Mouse (Mus musculus): ENCODE measurements around the gene Nif3l1.

Nif3l1 gene

DNA sequence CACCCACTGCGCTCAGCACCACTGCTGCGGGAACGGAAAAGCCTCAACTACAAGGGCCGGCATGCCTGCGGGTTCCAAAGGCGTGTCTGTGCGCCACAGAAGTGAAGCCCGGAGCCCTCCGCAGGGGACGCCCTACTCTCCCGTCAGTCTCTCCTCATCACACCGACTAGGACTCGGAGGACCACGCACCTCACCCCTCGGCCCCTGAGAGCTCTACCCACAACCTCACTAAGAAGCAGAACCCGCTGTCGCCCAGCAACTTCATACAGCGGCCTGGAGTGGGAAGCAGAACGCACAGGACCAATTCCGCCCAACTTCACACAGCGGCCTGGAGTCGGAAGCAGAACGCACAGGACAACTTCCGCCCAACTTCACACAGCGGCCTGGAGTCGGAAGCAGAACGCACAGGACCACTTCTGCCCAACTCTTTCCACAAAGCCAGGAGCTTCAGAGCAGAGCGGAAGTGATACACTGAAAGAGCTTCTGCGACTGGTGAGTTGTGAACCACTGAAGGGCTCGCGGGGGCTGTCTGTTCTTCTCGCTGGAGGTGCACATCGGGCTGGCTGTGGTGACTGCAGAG lies at the start of gene Nif3l1, which contains the start of gene Ppil3:
Nif3l1 (plus strand) TSS at position 9 of the 580 bp plus-strand sequence.
Ppil3 (minus strand) TSS at position 344 of the 580 bp plus-strand sequence.
- peak; percentile 83 for DNase-seq (ENCODE audit: low spot score)

DNA sequence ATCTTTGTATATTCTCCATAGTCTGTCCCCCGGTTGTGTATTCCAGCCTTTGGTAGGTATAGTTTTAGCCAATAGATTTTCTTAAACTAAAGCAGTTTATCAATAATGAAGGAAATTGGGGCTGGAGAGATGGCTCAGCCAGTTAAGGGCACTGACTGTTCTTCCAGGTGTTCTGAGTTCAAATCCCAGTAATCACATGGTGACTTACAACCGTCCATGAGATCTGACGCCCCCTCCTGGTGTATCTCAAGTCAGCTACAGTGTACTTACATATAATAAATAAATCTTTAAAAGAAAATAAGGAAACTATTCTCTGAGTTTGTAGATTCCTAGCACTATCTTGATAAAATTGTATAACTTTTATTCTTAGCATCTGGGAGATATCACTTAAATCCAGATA lies 49.6 kb upstream of the Nif3l1 start:
- DNase-seq (ENCODE audit: low spot score), result no peak

DNA sequence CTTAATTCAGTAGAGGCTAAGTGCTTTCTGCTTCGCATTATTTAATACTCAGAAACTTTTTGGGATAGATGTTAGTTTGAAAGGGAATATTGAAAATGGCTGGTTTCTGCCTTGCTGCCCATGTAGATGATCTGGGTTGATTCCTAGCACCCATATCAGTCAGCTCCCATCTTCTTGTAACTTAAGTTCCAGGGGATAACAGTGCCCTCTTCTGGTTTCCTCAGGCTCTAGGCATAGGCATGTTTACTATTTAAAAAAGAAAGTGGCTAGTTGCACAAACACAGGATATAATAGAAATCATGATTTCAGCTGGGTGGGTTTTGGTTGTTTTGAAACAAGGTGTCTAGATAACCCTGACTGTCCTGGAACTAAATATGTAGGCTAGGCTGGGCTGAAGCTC lies 48.8 kb upstream of the Nif3l1 start:
- no peak for DNase-seq (ENCODE audit: low spot score)

DNA sequence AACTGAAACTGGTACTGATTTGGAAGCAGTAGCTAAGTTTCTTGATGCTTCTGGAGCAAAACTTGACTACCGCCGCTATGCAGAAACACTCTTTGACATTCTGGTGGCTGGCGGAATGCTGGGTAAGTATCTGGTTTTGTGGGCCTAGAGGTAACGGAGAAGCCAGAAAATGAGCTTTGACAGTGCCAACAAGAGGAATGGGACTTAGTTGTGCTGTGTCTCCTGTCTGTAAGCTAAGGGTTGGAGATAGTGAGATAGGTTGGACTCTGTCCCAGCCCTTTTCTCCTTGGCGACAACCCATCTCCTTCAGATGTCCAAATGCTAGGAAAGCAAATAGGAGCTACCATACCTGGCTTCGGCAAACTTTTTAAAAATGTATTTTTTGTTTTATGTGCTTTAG lies 47.2 kb upstream of the Nif3l1 start:
- no peak for DNase-seq (ENCODE audit: low spot score)

DNA sequence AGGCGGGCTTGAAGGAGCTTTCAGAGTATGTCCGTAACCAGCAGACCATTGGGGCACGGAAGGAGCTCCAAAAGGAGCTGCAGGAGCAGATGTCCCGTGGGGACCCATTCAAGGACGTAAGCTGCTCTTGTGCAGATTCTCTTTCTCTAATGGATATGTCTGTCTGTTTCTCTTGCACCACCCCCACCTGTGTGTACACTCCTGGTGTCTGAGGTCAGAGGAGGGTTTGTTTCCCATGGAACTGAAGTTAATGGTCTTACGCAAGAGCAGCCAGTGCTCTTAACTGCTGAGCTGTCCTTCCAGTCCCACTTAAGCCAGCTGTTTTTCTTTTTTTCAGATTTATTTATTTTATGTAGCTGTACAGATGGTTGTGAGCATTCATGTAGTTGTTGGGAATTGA lies 43.6 kb upstream of the Nif3l1 start:
- DNase-seq (ENCODE audit: low spot score), result no peak

DNA sequence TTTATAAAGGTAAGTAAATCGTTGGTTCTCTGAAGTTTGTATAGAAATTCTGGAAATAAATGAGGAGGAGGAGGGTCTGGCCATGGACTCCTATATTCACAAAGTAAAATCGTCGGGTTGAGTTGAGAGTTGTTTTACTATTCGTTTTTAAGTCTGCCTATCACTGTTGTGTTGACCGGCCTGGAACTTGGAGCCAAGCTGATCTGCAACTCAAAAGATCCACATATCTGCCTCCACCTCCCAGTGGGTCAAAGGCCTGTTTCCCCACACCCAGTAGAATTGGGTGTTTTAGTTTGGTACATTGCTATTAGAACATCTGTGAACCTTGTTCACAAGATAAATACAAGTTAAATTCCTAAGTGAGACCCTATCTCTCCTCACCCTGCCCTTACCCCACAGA lies 41.2 kb upstream of the Nif3l1 start:
- DNase-seq (ENCODE audit: low spot score), result no peak

DNA sequence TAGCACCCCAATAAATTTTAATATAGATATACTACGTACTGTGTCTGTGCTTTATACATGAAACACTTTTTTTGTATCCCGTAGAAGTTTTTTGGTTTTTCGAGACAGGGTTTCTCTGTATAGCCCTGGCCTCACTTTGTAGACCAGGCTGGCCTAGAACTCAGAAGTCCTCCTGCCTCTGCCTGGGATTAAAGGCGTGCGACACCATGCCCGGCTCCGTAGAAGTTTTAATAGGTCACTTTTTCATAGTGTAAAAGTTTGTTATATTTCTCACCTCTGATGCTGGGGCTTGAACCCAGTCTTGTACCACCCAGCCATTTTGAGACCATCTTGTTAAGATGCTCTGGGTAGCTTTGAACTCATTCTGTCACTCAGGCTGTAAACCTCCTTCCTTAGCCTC lies 37.6 kb upstream of the Nif3l1 start:
- no peak for DNase-seq (ENCODE audit: low spot score)

DNA sequence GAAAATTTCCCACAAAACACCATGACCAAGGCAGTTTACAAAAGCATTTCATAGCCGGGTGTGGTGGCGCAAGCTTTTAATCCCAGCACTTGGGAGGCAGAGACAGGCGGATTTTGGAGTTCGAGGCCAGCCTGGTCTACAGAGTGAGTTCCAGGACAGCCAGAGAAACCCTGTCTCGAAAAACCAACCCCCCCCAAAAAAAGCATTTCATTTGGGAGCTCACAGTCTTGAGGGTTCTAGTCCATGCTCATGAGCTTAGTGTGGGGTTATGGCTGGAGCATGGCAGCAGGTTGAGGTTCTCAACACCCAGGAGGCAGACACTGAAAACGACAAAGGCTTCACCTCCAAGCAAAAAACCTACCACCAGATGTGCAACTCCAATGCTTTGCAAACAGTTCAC lies 36.8 kb upstream of the Nif3l1 start:
- DNase-seq (ENCODE audit: low spot score), result no peak

DNA sequence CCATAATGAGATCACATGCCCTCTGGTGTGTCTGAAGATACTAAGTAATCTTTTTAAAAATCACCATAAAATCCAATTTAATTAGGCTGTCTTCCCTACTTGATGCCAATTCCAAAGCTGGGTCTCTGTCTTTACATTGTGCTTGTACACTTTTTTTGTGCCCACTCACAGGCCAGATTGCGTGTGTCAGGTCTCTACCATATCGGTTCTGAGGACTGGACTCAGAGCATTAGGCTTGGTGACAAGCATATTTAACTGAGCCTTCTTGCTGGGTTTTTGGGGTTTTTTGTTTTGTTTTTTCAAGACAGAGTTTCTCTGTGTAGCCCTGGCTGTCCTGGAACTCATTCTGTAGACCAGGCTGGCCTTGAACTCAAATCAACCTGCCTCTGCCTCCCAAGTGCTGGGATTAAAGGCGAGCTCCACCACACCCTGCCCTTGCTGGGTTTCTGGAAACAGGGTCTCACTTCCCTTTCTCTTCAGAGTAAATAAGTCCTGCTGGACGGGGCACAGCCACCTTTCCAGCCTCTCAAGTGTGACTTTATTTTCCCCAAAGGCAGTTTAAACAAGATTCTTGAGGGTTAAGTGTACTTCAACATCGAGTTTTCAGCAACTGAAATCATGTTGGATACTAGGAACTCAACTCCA lies 35.3 kb upstream of the Nif3l1 start:
- no peak for DNase-seq (ENCODE audit: low spot score)

DNA sequence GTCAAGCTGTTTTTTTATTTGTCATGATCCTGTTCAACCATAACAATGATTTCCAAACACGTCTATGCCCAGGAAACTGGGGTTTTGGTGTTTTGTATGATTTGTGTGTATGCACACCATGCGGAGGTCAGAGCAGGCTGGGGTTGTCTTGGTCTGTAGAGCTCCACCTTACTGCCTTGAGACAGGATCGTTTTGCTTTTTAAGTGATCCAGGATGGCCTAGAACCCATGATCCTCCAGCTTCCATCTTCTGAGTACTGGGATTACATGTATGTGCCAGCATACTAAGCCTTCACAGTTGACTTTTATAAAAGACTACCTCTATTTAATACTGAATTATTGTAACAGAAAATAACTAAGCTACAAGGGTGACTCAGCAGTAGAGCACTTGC lies 34.8 kb upstream of the Nif3l1 start:
- DNase-seq (ENCODE audit: low spot score), result no peak

DNA sequence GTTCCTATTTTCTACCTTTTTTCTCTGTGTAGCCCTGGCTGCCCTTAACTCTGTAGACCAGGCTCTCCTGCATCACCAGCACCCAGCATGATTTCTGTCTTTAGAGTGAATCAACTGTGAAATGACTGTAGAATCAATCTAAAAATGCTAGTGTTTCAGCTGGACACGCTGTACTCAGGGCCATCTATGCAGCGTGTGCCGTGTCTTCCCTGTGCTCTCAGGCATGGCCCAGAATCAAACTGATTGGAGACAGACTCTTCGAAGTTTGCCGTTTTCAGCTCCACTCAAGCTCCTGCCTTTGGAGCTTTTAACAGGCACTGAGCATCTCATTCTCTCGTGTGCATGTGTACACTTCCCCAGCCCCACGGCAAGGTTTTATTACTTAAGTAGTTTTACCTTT lies 34.2 kb upstream of the Nif3l1 start:
- no peak for DNase-seq (ENCODE audit: low spot score)

DNA sequence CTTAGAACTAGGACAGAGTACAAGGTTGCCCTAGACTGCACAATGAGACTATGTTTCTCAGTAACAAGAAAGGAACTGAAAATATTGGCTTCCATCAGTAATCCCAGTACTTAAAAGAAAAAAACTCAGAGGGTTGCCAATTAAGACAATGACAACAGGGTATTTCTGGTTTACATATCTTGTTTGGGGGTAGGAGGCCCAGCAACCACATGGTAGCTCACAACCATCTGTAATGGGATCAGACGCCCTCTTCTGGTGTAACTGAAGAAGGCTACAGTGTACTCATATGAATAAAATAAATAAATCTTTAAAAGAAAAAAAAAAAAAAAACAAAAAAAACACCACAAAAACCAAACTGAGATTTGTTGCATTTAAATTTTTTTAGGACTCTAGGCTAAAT lies 29.5 kb upstream of the Nif3l1 start:
- DNase-seq (ENCODE audit: low spot score), result no peak

DNA sequence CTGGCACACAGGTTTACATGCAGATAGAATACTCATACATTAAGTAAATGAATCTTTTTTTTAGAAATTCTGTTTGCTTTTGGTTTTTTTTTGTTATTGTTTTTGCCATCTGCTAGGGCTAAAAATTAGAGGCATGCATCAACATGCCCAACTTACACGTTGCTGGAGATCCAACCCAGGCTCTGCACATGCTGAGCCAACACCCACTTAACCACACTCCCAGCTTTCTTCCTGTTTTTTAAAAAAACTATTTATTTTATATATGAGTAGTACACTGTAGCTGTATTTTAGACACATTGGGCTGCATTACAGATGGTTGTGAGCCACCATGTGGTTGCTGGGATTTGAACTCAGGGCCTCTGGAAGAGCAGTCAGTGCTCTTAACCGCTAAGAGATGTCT lies 28.9 kb upstream of the Nif3l1 start:
- DNase-seq (ENCODE audit: low spot score), result no peak

DNA sequence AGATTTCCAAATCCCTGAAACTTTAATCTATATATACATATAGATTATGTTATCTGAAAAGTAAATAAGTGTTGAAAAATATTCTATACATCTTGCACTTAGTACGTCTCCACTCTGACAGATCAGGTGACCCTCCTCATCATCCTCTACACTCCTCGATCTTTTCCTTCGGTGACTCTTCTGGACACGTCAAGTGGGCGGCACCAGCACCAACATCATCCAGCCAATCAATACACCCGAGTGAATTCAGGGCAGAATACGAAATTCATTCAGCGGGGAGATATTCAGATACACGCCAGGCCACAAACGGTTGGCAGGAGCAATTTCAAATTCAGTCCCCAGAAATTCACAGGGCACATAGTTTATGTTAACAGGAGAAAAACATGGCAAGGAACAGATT lies 24.9 kb upstream of the Nif3l1 start:
- no peak for DNase-seq (ENCODE audit: low spot score)

DNA sequence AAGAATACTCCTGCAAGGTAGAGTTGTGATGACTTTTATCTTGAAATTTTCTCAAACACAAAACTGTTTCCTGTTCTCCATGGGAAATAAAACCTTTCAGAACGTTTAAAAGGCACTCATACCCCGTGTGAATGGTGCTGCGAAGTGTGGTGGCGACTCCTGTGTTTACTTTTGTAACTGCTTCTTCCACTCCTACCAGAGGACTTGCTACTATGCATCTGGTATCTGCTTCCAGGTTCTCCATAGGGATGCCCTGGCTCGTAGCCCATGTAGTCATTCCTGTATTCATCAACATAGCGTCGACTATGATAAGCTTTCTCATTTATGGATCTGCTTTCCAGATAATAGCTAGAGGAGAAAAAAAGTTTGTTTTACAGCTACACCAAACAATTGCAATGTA lies 24.0 kb upstream of the Nif3l1 start:
- no peak for DNase-seq (ENCODE audit: low spot score)

DNA sequence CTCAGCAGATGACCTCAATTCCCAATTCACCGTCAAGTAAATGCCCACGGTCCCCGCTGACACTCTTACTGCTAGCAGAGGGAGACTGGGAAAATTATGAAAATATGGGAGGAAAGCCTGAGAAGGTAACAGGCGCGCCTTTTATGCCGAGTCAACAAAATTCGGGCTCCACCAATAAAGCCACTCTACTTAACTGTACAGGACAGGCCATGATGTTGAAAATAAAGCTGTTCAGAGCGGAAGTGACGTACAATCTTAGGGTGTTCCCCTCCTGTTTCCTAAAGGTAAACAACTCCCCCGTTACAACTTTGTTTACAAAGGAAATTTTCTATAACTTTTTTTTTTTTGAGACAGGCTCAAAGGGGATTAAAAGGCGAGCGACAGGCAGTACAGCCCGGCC lies 22.1 kb upstream of the Nif3l1 start:
- peak; percentile 74 for DNase-seq (ENCODE audit: low spot score)

DNA sequence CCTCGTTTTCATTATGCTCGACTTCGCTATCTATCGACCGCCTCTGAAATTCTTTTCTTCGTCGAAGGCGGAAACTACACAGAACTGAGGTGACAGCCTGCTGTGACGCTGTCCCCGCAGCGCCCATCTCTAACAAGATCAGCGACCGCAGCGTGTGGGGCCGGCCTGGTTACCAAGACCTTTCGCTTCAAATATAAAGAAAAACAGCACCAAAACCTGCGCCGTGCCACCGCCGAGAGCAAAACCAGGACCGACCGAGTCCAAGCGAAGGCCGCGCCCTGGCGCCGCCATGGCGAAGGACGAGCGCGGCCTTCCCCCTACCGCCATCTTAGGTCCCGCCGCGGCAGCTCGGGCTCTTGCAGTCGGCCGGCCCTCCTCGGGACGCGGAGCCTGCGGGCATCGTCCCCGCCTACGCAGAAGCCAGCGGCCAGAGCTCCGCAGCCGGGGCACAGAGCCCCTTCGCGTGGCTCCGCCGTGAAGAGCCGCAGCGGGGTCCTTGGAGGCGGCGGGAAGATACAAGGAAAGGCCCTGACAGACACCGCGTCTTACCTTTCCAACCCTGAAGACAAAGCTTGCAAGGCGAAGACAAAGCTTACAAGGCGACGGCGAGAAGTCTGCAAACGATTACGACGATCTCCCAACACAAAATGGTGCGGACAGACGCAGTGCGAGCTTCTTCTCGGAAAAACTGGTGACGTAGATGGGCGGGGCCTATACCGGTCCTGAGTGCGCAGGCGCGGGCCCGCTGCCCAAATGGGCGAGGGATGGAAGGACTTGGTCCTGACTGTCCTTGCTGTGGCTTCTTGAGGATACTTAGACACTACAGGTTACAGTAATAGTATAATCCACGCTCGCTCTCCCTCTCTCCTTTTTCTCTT lies 21.3 kb upstream of the Nif3l1 start, which contains the start of gene Clk1:
Clk1 (minus strand) TSS at position 696 of the 878 bp plus-strand sequence.
- DNase-seq (ENCODE audit: low spot score), result peak; percentile 98

DNA sequence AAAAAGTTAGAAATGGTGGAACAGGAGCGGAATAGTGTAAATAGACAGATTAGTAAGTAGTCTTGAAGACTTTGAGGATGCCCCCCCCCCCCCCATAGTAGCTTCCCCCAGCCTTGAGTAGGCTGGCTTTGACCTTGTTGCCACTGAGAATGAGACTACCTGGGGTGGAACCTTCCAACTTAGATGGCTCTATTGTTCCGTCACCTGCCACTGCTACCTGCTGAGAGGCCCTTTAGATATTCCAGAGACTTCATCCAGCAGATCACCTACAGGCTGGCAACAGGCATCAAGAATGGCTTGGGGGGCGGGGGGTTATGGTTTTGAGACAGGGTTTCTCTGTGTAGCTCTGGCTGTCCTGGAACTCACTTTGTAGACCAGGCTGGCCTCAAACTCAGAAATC lies 20.4 kb upstream of the Nif3l1 start:
- no peak for DNase-seq (ENCODE audit: low spot score)

DNA sequence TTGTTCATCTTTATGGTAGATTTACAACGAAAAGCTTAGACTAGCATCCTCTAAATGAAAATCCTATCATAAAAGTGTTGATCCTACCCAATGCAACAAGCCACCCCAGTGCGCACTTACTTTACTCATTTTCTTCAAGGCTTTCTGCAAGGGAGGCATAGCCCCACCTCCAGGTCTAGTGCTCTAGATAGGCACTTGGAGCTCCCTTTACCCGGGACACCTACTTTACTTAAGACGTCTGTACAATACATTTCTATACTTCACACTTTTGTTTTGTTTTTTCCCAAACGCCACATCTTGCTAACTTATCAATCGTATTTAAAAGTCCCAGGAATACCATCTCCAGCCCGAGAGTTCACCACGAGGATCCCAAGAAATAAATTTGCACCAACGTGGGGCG lies 260 bp upstream of the Nif3l1 start:
- no peak for DNase-seq (ENCODE audit: low spot score)

DNA sequence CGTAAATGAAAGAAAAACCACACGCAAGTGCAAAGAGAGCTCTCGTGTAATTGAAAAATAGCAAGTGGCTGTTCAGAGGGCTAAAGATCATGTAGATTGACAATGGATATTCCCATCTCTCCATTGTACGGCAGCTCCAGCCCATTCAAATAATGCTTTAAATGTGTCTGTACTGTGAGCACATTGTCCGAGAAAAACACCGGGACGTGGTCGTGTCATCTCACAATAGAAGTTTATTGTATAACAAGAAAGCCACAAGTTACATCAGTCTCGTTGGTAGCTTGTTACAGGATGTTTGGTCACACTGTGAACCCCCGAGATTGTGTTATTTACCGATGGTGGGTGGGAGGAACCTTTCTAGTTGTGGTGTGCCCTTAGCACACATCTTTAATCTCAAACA lies 910 bp downstream of the Nif3l1 start:
- DNase-seq (ENCODE audit: low spot score), result no peak

DNA sequence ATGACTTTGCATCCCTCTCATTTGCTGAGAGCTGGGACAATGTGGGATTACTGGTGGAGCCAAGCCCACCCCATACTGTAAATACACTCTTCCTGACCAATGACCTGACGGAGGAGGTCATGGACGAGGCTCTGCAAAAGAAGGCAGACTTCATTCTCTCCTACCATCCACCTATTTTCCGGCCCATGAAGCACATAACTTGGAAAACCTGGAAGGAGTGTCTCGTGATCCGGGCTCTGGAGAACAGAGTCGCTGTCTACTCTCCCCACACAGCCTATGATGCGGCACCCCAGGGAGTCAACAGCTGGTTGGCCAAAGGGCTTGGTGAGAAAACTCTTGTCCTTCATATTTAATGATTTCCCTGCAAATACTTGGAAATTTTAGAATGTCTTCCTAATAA lies 2.8 kb downstream of the Nif3l1 start:
- DNase-seq (ENCODE audit: low spot score), result no peak

DNA sequence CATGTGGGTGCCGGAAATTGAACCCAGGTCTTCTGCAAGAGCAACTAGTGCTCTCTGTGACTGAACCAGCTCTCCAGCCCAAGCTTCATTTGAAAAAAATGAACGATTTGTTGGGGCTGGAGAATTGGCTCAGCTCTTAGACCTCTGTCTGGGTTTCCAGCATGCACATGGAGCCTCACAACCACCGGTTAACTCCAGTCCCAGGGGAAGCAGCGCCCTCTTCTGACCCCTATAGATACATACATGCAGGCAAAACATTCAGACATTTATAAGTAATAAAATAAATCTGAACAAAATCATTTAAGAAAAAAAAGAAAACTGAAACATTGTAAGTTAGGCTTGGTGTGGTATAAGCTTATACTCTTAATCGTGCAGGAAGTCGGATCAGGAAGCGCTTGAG lies 3.4 kb downstream of the Nif3l1 start:
- peak; percentile 3 for DNase-seq (ENCODE audit: low spot score)

DNA sequence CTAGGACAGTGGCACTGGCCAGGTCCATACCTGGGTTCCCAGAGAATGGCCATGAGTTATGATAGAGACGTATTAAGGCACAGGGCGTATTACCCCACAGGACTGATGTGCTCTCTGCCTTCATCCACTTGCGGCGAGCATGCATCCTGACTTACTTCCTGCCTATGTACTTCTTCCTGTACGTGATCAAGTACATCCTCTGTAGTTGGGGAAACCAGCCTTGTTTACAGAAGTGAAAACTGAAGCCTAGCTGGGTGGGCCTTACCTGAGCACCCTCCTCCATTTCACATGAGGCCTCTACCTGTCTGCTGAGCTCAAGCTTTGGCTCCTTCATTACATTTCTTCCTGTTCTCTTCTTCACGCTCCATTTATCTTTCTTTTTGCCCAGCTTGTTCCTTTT lies 9.4 kb downstream of the Nif3l1 start:
- DNase-seq (ENCODE audit: low spot score), result no peak

All from retina, embryonic 14.5 days (tissue).